Mouse (Mus musculus): Measurements from ENCODE around the gene Trcg1. TPM values are rescaled to one million over a fixed set of nuclear protein-coding genes. Genes with fewer than 3 reads are reported as not detected.

Trcg1 gene
- polyA plus RNA-seq, 1 experiment, result not detected

GRCm38 (mm10) chr9:57262795-57263684 lies 26.7 kb downstream of the Trcg1 start:
- no peak for DNase-seq (ENCODE audit: low read depth)

GRCm38 (mm10) chr9:57265125-57265524 lies 28.8 kb downstream of the Trcg1 start:
- no peak for DNase-seq (ENCODE audit: low read depth)

- no peak for DNase-seq (ENCODE audit: low read depth)
Measured at GRCm38 (mm10) chr9:57267421-57267820, 31.1 kb downstream of the Trcg1 start.

GRCm38 (mm10) chr9:57268078-57268477 lies 31.7 kb downstream of the Trcg1 start:
- no peak for DNase-seq (ENCODE audit: low read depth)

- no peak for DNase-seq (ENCODE audit: low read depth)
Measured at GRCm38 (mm10) chr9:57268575-57268974, 32.2 kb downstream of the Trcg1 start.

DNA sequence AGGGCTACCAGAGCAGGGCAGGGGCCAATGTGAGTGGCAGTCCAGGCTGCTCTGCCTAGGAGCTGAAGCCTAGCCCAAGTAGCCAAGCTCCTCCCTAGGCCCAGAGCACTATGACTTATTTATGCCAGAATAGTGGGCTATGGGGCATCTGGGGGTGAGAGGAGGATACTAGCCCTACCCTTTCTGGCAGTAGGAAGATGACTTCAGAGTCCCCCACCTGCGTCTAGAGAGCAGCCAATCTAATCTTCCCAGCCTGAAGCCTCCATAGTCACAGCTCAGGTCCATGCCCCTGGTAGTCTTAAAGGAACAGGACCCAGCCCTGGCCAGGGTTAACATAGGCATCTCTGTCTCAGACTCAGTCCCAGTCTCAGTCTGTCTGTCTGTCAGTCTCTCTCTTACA lies 33.0 kb downstream of the Trcg1 start:
- no peak for DNase-seq (ENCODE audit: low read depth)

GRCm38 (mm10) chr9:57270399-57270798 lies 34.0 kb downstream of the Trcg1 start:
- DNase-seq (ENCODE audit: low read depth), result no peak

GRCm38 (mm10) chr9:57271081-57271480 lies 34.7 kb downstream of the Trcg1 start:
- DNase-seq (ENCODE audit: low read depth), result no peak

DNA sequence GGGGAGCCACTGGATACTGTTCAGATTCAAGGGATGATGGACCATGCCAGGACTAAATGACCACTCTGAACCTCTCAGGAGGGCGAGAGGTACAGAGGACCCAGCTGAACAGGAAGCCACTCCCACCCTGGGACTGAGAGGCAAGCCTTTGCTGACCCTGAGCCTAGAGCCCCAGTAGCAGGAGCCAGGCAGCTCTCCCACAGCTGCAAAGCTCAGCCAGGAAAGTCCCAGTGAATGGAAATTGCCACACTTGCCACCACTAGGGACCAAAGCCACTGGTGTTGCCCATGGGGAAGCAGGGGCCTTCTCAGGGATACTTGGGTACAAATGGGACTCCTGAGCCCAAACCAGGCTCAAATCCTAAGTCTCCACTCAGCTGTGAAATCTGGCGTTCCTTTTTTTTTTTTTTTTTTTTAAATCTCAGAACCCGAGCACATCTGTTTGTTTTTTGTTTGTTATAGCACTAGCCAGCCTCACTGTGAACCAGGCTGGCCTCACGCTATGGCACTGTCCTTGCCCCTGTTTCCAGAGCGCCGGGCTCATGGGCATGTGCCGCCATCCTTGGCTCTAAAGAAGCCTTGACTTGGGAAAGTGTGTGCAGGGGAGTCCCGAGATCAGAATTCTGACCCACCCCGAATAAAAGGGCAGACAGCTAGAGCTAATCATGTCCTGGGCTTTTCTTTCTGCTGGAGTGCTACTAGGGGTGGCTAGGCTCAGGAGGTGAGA lies 35.6 kb downstream of the Trcg1 start:
- no peak for DNase-seq (ENCODE audit: low read depth)

GRCm38 (mm10) chr9:57272902-57273804 lies 36.8 kb downstream of the Trcg1 start:
- no peak for DNase-seq (ENCODE audit: low read depth)

DNA sequence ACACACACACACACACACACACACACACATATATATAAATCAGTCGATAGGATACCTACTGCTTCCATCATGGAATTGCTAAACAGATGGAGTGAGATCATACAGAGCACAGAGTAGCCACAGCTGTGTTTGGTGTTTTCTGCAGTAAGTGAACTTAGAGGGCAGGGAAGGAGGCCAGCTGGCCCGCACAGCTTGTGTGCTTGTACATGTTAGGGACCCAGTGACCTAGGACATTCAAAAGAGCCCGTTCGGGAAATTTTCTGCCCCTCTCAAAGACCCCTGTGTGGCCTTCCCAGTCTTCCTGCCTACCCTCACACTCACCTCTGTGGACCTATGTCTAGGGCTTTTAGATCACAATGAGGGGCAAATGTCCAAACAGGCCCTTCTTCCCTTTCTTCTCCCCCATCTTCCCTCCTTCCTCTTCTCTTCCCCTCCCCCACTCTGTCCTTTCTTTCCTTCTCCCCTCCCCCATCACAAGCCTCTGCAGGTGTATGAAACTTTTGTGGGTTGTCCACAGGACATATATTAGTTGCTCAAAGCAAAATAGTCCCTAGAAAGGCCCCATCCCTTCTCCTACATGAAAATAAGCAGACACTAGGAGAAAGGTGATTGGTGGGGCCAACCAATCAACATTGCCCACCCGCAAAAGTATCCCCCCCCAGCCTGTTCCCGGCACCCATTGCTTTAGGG lies 37.6 kb downstream of the Trcg1 start:
- DNase-seq (ENCODE audit: low read depth), result no peak

DNA sequence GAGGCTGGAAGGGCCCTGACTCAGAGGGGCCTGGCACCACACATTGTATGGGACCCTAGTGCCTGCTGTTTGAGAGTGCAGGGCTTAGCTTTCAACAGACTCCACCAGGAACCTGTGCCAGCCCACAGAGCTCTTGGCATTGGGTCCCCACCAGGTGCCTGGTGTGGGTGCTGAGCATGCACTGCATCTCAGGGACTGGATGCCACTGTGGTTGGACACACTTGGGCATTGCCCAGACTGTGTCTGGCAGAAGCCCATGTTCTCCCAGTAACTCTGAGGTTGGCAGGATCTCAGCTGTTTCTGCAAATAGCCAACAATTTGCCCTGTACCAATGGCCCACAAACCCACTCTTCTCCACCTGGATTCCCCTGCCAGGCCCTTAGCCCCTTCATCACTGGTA lies 40.0 kb downstream of the Trcg1 start:
- DNase-seq (ENCODE audit: low read depth), result no peak

- DNase-seq (ENCODE audit: low read depth), result no peak
Measured at GRCm38 (mm10) chr9:57278268-57278667, 41.9 kb downstream of the Trcg1 start.

- no peak for DNase-seq (ENCODE audit: low read depth)
Measured at GRCm38 (mm10) chr9:57279441-57279840, 43.1 kb downstream of the Trcg1 start.

GRCm38 (mm10) chr9:57281549-57281948 lies 45.2 kb downstream of the Trcg1 start:
- no peak for DNase-seq (ENCODE audit: low read depth)

DNA sequence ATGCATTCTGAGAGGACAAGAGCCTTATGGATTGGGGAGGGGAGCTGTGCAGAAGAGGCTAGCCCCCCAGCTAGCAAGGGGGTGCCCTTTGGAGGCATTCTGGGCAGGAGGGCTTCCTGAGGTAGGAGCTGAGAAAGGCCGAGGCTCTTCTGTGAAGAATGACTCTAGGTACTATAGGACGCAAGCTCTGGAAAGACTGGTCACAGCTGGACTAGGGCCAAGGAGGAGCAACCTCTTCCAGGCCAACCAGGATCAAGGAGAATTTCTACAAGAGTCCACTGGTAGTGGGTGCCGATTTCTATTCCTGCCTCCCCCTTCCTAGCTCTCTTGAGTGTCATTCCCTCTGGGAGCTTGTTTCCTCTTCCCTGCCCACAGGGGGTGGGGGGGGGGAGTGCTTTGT lies 46.3 kb downstream of the Trcg1 start:
- peak; percentile 73 for DNase-seq (ENCODE audit: low read depth)

- peak; percentile 90 for DNase-seq (ENCODE audit: low read depth)
Measured at GRCm38 (mm10) chr9:57283311-57283710, 47.0 kb downstream of the Trcg1 start.

GRCm38 (mm10) chr9:57287183-57287582 lies 50.8 kb downstream of the Trcg1 start:
- no peak for DNase-seq (ENCODE audit: low read depth)

GRCm38 (mm10) chr9:57294905-57295304 lies 58.5 kb downstream of the Trcg1 start:
- peak; percentile 84 for DNase-seq (ENCODE audit: low read depth)

GRCm38 (mm10) chr9:57295666-57296065 lies 59.3 kb downstream of the Trcg1 start:
- no peak for DNase-seq (ENCODE audit: low read depth)

GRCm38 (mm10) chr9:57296277-57296676 lies 59.9 kb downstream of the Trcg1 start:
- peak; percentile 65 for DNase-seq (ENCODE audit: low read depth)

All from gonadal fat pad, adult 2 months (tissue).